Mouse (Mus musculus) monocyte, adult 59 days (primary cell): ENCODE measurements around the gene Ryr2. TPM values are rescaled to one million over a fixed set of nuclear protein-coding genes. Genes with fewer than 3 reads are reported as not detected.

Experiments used
- total RNA-seq, 2 experiments: library from RNA; stranded (reverse); gene quantifications; one replicate each; pipeline ENCODE4 v1.2.4; 2023

Gene Ryr2
- under 1 TPM; 0.12 to 0.18 TPM for total RNA-seq

DNA sequence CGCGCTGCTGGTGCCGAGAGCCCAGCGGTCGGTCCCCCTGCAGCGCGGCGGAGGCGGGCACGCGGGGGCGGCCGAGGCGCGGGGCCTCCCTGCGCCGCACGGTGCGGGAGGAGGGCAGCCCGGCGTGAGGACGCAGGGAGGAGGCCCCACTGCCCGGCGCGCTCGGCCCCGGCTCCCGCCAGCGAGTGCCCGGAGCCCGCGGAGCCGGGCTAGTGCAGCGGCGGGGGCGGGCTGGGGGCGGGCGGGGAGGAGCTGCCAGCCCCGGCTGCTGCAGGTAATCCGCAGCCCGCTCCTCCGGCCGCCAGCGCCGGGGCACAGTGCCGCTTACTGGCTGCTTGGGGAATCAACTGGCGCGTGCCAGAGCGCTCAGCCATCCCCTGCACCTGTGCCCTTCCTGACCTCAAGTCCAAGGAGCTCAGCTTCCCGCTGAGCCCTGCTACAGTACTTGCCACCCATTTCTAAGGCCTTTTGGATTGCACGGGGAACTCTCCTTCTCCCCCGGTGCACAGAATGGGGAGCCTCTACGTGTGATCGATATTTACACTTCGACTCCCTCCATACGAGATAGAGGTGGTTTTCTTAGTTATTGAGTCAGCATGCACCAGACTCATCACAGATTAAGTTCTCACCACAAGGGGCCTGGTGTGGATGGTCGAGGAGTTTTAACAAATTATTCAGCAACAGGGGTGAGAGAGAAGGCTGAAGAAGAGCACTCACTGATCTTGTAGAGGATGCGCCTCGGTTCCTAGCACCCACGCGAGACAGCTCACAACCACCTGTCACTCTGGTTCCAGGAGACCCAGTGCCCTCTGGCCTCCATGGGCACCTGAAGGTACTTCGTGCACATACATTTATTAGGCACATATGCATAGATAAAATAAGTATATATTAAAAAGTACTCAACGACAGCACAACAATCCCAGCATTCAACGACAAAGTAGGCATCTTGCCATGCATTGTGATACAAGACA, at the start of gene Ryr2:
Gene Ryr2, minus strand, starts transcription at position 284 of the 971 bp plus-strand sequence.

Other genes starting within 250 kb of the Ryr2 start
- 10 to 100 TPM; 49.9 to 55.1 TPM for gene Mtr, start 151.2 kb upstream of the Ryr2 start, total RNA-seq
- not detected for gene Actn2, start 233.8 kb upstream of the Ryr2 start, total RNA-seq